Mouse (Mus musculus): ENCODE data around the gene Fryl.

DNA sequence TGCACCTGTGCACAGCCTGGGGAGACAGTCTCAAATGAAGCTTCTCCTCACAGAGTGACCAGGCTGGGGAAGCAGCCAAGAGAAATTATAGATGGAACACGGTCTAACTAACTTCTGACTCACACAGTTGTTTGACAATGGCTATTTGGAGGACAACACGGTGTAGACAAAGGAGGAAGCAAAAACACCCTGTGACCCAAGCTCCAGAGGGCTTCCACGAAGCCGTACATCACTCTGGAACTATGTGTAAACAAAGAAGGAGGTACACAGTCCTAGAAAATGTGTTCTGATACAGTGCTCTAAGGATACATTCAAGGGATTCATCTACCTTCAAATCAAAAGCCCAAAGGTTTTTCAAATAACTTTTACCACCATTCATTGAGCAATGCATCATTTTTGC is 71.0 kb downstream of the Fryl start:
- no peak for TF ChIP-seq CTCF (IDR thresholded peaks at IDR 0.05; ENCODE audit: borderline replicate concordance, extremely low read depth, insufficient read depth, insufficient read length)
- TF ChIP-seq POLR2A (IDR thresholded peaks at IDR 0.05; ENCODE audit: borderline replicate concordance, extremely low read depth, insufficient read depth, insufficient read length, poor library complexity, severe bottlenecking) = no peak

Data from brain, embryonic 14.5 days (tissue).